Mouse (Mus musculus) kidney, embryonic 14.5 days (tissue): ENCODE measurements around the gene Prg3. TPM values are rescaled to one million over a fixed set of nuclear protein-coding genes. Genes with fewer than 3 reads are reported as not detected.

Source experiments
- ATAC-seq: fragments of 200-750 bp; cut with Nextera tagmentation; 2 replicates; pipeline ENCODE4 v1.8.0; 2017; ENCODE audit warnings: moderate number of reproducible peaks, mild to moderate bottlenecking, moderate TSS enrichment, moderate library complexity; ENCODE audit not compliant: low FRiP score, low TSS enrichment
- H3K27ac ChIP-seq: fragments of 300-500 bp; sonication (generic); 2 replicates; pipeline ENCODE4 v1.5.1; 2014; ENCODE audit warnings: low read depth, mild to moderate bottlenecking, low read length, moderate library complexity, mixed read lengths
- H3K27me3 ChIP-seq: fragments of 300-500 bp; sonication (generic); 2 replicates; pipeline ENCODE4 v1.6.1; 2014; ENCODE audit warnings: mild to moderate bottlenecking, low read length; ENCODE audit not compliant: control insufficient read depth, insufficient read depth
- H3K36me3 ChIP-seq: fragments of 300-500 bp; sonication (generic); 2 replicates; pipeline ENCODE4 v1.6.1; 2014; ENCODE audit warnings: low read length, mixed read lengths; ENCODE audit not compliant: control insufficient read depth, insufficient read depth
- H3K4me1 ChIP-seq: fragments of 300-500 bp; sonication (generic); 2 replicates; pipeline ENCODE4 v1.6.1; 2014; ENCODE audit warnings: low read length, mixed read lengths; ENCODE audit not compliant: control insufficient read depth, insufficient read depth
- H3K4me2 ChIP-seq: fragments of 300-500 bp; sonication (generic); replicated peaks from 2 replicates; pipeline ENCODE4 v1.6.1; 2014; ENCODE audit warnings: low read depth, mild to moderate bottlenecking, low read length
- H3K4me3 ChIP-seq: fragments of 300-500 bp; sonication (generic); 2 replicates; pipeline ENCODE4 v1.5.1; 2014; ENCODE audit warnings: mild to moderate bottlenecking, low read length
- H3K9ac ChIP-seq: fragments of 300-500 bp; sonication (generic); 2 replicates; pipeline ENCODE4 v1.6.1; 2014; ENCODE audit warnings: low read depth, mild to moderate bottlenecking, low read length, moderate library complexity
- H3K9me3 ChIP-seq: fragments of 300-500 bp; sonication (generic); 2 replicates; pipeline ENCODE4 v1.6.1; 2016; ENCODE audit warnings: low read length; ENCODE audit not compliant: control insufficient read depth
- WGBS: fragments of 180-500 bp; shearing (Covaris S2); extraction: QIAGEN DNeasy Blood & Tissue Kit; methylation state at CpG from one replicate; pipeline ENCODE4 v1.1.7; 2014; 5-methylcytosine and 5-hydroxymethylcytosine counted together
- polyA plus RNA-seq: library from polyadenylated mRNA; unstranded; fragments of >200 nt; fragmentation: Nextera tagmentation; extraction: Ambion mirVana; gene quantifications from 2 replicates; pipeline ENCODE4 v1.2.1, GENCODE M21; 2014

Prg3 gene
- polyA plus RNA-seq: not detected in 2 replicates

DNA sequence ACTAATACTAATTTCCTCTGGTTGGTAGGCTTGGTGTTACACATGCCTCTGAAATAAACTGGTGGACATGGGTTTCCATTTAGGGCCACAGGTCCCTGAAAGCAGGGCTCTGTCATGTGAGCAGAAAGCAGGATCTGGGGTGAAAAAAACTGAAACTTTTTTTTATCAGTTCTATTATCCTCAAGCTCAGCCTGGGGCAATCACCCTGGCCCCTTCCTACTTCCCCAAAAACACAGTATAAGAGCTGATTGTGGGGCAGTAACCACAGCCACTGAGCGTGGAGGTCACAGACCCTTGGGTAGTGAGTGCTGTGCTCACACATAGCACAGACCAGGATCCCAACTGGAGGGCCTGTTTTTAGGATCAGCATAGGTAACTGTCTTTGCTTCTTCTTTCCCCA, at the start of gene Prg3:
Prg3 (plus strand) TSS at position 286 of the 400 bp plus-strand sequence.
- H3K27me3 ChIP-seq: no peaks in the 10 kb centered on the region
- no peaks in the 10 kb centered on the region for H3K4me1 ChIP-seq
- no peak within 1 kb of the TSS for H3K4me3 ChIP-seq
- H3K9me3 ChIP-seq: no peaks in the 10 kb centered on the region
- no peak within 1 kb of the TSS for H3K4me2 ChIP-seq
- H3K27ac ChIP-seq: no peak within 1 kb of the TSS
- no peaks in the 10 kb centered on the region for H3K36me3 ChIP-seq
- no peak for ATAC-seq
- H3K9ac ChIP-seq: no peak within 1 kb of the TSS
- WGBS: 74% methylated on average over 1 of the region's 1 CpGs

DNA sequence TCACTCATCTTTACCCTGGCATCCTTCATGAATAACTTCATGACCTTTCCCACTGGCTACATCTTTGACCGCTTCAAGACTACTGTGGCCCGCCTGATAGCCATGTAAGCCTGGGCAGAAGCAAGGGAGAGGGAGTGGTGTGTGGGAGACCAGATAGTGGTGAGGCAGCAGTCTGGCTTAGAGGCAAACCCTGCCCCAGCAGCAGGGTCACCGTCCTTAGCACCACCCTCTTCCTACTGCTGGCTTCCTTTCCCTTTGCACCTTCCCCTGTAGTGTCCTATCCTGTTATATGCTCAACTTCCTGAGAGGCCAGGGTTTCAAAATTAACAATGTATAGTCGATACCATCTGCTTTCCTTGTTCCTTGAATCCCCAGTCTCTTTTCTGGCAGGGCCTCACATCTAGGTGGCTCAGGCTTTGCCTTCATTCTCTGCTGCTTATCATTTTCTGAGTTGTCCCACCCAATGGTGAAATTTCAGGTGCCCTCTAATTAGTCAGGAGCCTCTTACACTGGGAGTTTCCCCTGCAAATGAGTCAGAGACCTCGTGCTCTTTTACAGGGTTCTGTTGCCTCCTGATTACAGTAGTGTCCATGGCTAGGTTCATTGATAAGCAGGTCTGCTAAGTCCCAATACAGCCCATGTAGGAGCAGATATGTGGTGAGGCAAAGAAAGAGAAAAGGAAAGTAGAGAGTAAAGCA, 49.6 kb upstream of the Prg3 start:
- Histone ChIP-seq H3K4me3 (peak overlapping the region; percentile 51; the same call in 1 of the 2 replicates), H3K27ac (no peak overlapping the region), H3K9ac (no peak overlapping the region), H3K4me1 (peaks cover 3% of the 10 kb centered on the region; the same call in 1 of the 2 replicates), H3K9me3 (no peaks in the 10 kb centered on the region), H3K36me3 (peaks cover 8% of the 10 kb centered on the region; the same call in 1 of the 2 replicates), H3K4me2 (peak overlapping the region; percentile 48), H3K27me3 (no peaks in the 10 kb centered on the region)
- WGBS: 68% methylated on average over 5 of the region's 5 CpGs
- no peak for ATAC-seq

DNA sequence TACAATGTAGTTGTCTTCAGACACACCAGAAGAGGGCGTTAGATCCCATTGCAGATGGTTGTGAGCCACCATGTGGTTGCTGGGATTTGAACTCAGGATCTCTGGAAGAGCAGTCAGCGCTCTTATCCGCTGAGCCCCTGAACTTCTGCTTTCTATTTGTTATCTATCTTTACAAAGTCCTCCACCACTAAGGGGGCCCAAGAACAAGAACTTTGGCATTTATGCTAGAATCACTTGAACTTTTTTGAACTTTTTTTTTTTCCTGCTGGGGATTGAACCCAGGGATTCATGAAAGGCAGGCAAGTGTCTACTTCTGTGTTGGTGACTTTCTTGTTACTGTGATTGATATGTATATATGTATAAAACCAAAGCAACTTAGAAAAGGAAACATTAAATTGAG, 48.7 kb upstream of the Prg3 start:
- 95% methylated on average over 3 of the region's 3 CpGs for WGBS
- H3K27me3 ChIP-seq: no peaks in the 10 kb centered on the region
- peaks cover 8% of the 10 kb centered on the region; the same call in 1 of the 2 replicates for H3K36me3 ChIP-seq
- peaks cover 3% of the 10 kb centered on the region; the same call in 1 of the 2 replicates for H3K4me1 ChIP-seq
- H3K4me3 ChIP-seq: no peak overlapping the region
- no peaks in the 10 kb centered on the region for H3K9me3 ChIP-seq
- ATAC-seq: no peak
- no peak overlapping the region for H3K9ac ChIP-seq
- no peak overlapping the region for H3K27ac ChIP-seq
- no peak overlapping the region for H3K4me2 ChIP-seq

DNA sequence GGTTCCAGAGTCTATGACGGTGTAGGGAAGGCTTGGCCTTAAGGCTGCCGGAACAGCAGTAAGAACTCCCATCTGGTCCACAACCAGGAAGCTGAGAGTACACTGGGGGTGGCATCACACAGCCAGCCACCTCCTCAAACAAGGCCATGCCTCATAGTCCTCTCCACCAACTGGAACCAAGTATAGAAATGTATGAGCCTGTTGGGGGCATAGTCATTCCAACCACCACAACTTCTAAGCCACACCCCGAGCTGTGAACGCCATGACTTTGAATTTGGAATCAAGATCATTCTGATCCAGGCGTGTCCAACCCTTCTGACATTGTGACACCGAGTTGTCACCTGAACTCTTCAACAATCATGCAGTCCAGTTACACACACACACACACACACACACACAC, 48.3 kb upstream of the Prg3 start:
- no peak overlapping the region for H3K27ac ChIP-seq
- no peak for ATAC-seq
- no peak overlapping the region for H3K9ac ChIP-seq
- peaks cover 12% of the 10 kb centered on the region; the same call in 1 of the 2 replicates for H3K36me3 ChIP-seq
- H3K4me3 ChIP-seq: no peak overlapping the region
- H3K4me1 ChIP-seq: peaks cover 3% of the 10 kb centered on the region; the same call in 1 of the 2 replicates
- H3K4me2 ChIP-seq: no peak overlapping the region
- no peaks in the 10 kb centered on the region for H3K27me3 ChIP-seq
- H3K9me3 ChIP-seq: no peaks in the 10 kb centered on the region
- WGBS: 94% methylated on average over 6 of the region's 6 CpGs

DNA sequence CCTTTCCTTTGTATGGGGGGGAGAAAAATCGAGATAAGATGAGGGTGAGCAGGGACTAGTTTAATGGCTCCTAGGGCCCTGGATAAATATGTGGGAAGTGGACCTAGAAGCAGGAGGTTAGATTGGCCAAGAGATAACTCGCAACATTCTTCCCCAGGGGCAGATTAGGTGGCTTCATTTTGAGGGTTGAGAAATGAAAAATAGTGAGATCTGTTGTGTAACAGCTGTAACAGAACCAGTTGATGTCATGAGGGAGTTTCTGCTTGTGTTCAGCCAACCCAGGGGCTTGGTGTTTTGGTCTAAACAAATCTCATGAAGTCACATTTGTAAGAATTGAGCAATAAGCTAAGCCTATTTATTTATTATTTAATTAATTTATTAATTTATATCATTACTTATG, 46.7 kb upstream of the Prg3 start:
- H3K36me3 ChIP-seq: peaks cover 23% of the 10 kb centered on the region; the same call in 1 of the 2 replicates
- no peak overlapping the region for H3K9ac ChIP-seq
- no peaks in the 10 kb centered on the region for H3K27me3 ChIP-seq
- no peak overlapping the region for H3K4me2 ChIP-seq
- no peak overlapping the region for H3K4me3 ChIP-seq
- ATAC-seq: no peak
- peaks cover 3% of the 10 kb centered on the region; the same call in 1 of the 2 replicates for H3K4me1 ChIP-seq
- H3K9me3 ChIP-seq: no peaks in the 10 kb centered on the region
- H3K27ac ChIP-seq: no peak overlapping the region
- WGBS: 66% methylated on average over 2 of the region's 2 CpGs

DNA sequence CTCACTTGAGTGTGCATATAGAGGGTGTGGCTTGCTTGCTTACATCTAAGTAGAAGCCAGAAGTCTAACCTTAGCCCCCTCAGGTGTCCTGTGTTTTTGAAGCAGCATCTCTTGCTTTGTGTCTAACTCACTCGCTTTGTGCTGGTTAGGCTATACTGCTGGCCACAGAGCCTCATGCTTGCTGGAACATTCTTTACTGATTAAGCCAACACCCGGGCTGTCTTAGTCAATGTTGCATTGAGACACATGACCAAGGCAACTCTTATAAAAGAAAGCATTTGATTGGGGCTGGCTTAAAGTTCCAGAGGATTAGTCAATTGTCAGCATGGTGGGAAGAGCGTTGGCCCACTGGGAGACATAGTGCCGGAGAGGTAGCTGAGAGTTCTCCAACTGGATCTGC, 46.2 kb upstream of the Prg3 start:
- WGBS: 95% methylated on average over 4 of the region's 4 CpGs
- Histone ChIP-seq H3K9me3 (no peaks in the 10 kb centered on the region), H3K9ac (no peak overlapping the region), H3K36me3 (peaks cover 28% of the 10 kb centered on the region; the same call in 1 of the 2 replicates), H3K27ac (no peak overlapping the region), H3K4me2 (no peak overlapping the region), H3K4me1 (peaks cover 3% of the 10 kb centered on the region; the same call in 1 of the 2 replicates), H3K27me3 (no peaks in the 10 kb centered on the region), H3K4me3 (no peak overlapping the region)
- no peak for ATAC-seq

DNA sequence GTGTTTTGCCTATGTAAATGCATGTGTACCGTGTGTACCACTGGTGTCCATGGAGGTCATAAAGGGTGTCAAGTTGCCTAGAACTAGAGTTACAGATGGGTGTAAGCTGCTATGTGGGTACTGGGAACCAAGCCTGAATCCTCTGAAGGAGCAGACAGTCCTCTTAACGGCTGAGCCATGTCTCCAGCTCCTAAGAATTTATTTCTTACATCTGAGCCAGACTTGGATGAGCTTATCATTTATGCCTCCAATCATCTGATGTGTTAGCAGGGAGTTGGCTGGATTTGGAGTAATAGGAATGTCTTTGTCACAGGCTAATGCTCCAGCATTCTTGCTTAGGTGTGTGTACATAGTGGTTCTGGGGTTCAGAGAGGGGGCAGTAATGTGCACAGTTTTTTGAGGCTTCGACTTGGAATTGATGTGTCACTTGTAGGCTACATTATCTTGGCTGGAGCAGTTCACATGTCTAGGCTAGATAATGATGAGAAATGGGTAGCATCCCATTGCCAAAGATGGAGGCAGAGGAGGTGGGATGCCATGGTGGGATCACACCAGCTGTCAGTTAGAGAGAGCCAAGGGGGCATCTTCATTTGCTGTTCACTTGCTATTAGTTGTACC, 40.8 kb upstream of the Prg3 start:
- Histone ChIP-seq H3K36me3 (peaks cover 70% of the 10 kb centered on the region), H3K27ac (no peak overlapping the region), H3K9me3 (no peaks in the 10 kb centered on the region), H3K4me1 (no peaks in the 10 kb centered on the region), H3K4me3 (no peak overlapping the region), H3K27me3 (no peaks in the 10 kb centered on the region), H3K9ac (no peak overlapping the region), H3K4me2 (no peak overlapping the region)
- WGBS: 86% methylated on average over 3 of the region's 3 CpGs
- no peak for ATAC-seq

DNA sequence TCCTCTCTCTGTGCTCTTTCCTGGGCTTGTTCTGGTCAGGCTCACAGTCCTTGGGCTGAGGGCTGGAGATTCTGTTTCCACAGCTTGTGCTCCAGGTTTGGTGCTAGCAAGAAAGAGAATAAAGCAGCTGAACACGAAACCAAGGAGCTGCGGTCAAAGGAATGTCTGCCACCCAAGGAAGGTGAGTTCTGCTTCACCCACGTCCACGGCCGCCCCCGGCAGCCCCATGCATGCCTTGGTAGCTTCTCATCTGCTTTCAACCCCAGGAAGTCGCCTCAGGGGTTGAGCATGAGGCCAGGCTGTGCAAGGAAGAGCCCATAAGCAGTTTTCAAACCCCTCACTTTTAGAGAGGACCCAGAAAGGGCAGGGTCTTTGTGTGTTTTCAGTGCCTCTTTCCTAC, 39.8 kb upstream of the Prg3 start:
- Histone ChIP-seq H3K9me3 (no peaks in the 10 kb centered on the region), H3K9ac (no peak overlapping the region), H3K4me3 (no peak overlapping the region), H3K4me2 (no peak overlapping the region), H3K27ac (no peak overlapping the region), H3K36me3 (peaks cover 77% of the 10 kb centered on the region), H3K4me1 (no peaks in the 10 kb centered on the region), H3K27me3 (no peaks in the 10 kb centered on the region)
- WGBS: 93% methylated on average over 7 of the region's 7 CpGs
- no peak for ATAC-seq

DNA sequence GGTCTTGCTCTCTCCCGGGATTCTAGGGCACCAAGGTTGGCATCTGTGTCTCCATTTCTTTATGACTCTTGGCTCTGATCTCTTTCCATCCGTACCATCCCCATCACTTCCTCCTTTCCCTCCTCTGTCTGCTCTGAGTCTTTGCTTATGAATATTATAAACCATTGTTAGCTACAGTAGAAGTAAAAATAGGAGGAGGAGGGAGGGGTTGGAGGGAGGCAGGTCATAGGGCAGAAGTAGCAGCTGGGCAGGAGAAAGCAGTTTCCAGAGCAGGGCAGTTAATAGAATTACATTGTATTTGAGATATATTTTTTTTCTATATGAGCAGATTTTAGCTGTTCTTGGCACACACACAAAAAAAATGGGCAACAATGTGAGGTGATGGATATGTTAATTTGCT, 39.3 kb upstream of the Prg3 start:
- WGBS: 95% methylated on average over 2 of the region's 2 CpGs
- no peaks in the 10 kb centered on the region for H3K9me3 ChIP-seq
- H3K4me2 ChIP-seq: no peak overlapping the region
- H3K4me3 ChIP-seq: no peak overlapping the region
- no peaks in the 10 kb centered on the region for H3K27me3 ChIP-seq
- no peaks in the 10 kb centered on the region for H3K4me1 ChIP-seq
- H3K36me3 ChIP-seq: peaks cover 81% of the 10 kb centered on the region
- ATAC-seq: no peak
- no peak overlapping the region for H3K27ac ChIP-seq
- no peak overlapping the region for H3K9ac ChIP-seq
